Mouse (Mus musculus) MEL (cell line): ENCODE results near the gene Aven. TPM values are rescaled to one million over a fixed set of nuclear protein-coding genes. Genes with fewer than 3 reads are reported as not detected.

Source experiments
- DNase-seq: peaks from one replicate; pipeline ENCODE4 v3.0.0; 2011; ENCODE audit warnings: low read depth, low spot score
- H3K27ac ChIP-seq: 2 replicates; pipeline ENCODE4 v1.5.1; 2012; ENCODE audit warnings: low read depth, mild to moderate bottlenecking, control low read depth, low read length, moderate library complexity; ENCODE audit not compliant: control insufficient read depth
- H3K27me3 ChIP-seq, 2 experiments: fragments of 150-350 bp in 1 of 2; sonication (generic) in 1 of 2; 2 replicates each; pipeline ENCODE4 v1.6.1; 2012; ENCODE audit warnings: low read length in 2 of 2, mild to moderate bottlenecking in 2 of 2, improper control_type of control experiment in 1 of 2, moderate library complexity in 1 of 2; ENCODE audit not compliant: insufficient read depth in 2 of 2, control insufficient read depth in 1 of 2
- H3K36me3 ChIP-seq, 2 experiments: 2 replicates each; pipeline ENCODE4 v1.6.1; 2012 to 2014; ENCODE audit warnings: low read length in 2 of 2, improper control_type of control experiment in 1 of 2, inconsistent platforms in 1 of 2, mild to moderate bottlenecking in 1 of 2; ENCODE audit not compliant: insufficient read depth in 2 of 2, control insufficient read depth in 1 of 2
- H3K4me1 ChIP-seq, 2 experiments: fragments of 150-350 bp in 1 of 2; sonication (generic) in 1 of 2; 2 replicates each; pipeline ENCODE4 v1.6.1; 2012; ENCODE audit warnings: low read length in 2 of 2, improper control_type of control experiment in 1 of 2, mild to moderate bottlenecking in 1 of 2; ENCODE audit not compliant: insufficient read depth in 2 of 2, control insufficient read depth in 1 of 2
- H3K4me3 ChIP-seq, 2 experiments: fragments of 150-350 bp in 1 of 2; sonication (generic) in 1 of 2; 2 replicates each; pipeline ENCODE4 v1.5.1; 2012; ENCODE audit warnings: low read depth in 2 of 2, low read length in 2 of 2, mild to moderate bottlenecking in 2 of 2, moderate library complexity in 2 of 2, control low read depth in 1 of 2, improper control_type of control experiment in 1 of 2; ENCODE audit not compliant: control insufficient read depth in 1 of 2, insufficient read depth in 1 of 2
- H3K79me2 ChIP-seq: 2 replicates; pipeline ENCODE4 v1.6.1; 2012; ENCODE audit warnings: mild to moderate bottlenecking, low read length, moderate library complexity; ENCODE audit not compliant: control insufficient read depth, poor library complexity, insufficient read depth
- H3K9ac ChIP-seq: 2 replicates; pipeline ENCODE4 v1.6.1; 2012; ENCODE audit warnings: low read depth, mild to moderate bottlenecking, control low read depth, low read length, moderate library complexity; ENCODE audit not compliant: control insufficient read depth, poor library complexity, severe bottlenecking
- H3K9me3 ChIP-seq: fragments of 150-350 bp; sonication (generic); replicated peaks from 2 replicates; pipeline ENCODE4 v1.6.1; 2012; ENCODE audit warnings: mild to moderate bottlenecking, low read length, improper control_type of control experiment, moderate library complexity; ENCODE audit not compliant: insufficient read depth
- BHLHE40 ChIP-seq: IDR thresholded peaks from 2 replicates; pipeline ENCODE4 v1.6.1; 2012; ENCODE audit warnings: low read depth, mild to moderate bottlenecking, inconsistent platforms, low read length, improper control_type of control experiment, borderline replicate concordance
- CHD2 ChIP-seq: IDR thresholded peaks from 2 replicates; pipeline ENCODE4 v1.6.1; 2011; ENCODE audit warnings: low read length, improper control_type of control experiment
- CTCF ChIP-seq, 3 experiments: IDR thresholded peaks in 2 of 3; conservative IDR thresholded peaks in 1 of 3; 2 replicates each; pipeline ENCODE4 v1.5.1; 2011 to 2012; ENCODE audit warnings: low read length in 3 of 3, low read depth in 2 of 3, mild to moderate bottlenecking in 2 of 3, improper control_type of control experiment in 1 of 3, inconsistent platforms in 1 of 3, mixed read lengths in 1 of 3, moderate library complexity in 1 of 3; ENCODE audit not compliant: control insufficient read depth in 1 of 3, insufficient read depth in 1 of 3, poor library complexity in 1 of 3, severe bottlenecking in 1 of 3
- E2F4 ChIP-seq: IDR thresholded peaks from 2 replicates; pipeline ENCODE4 v1.6.1; 2011; ENCODE audit warnings: low read depth, low read length, improper control_type of control experiment, borderline replicate concordance
- ELF1 ChIP-seq: IDR thresholded peaks from 2 replicates; pipeline ENCODE4 v1.6.1; 2014; ENCODE audit warnings: low read depth, mild to moderate bottlenecking, inconsistent platforms, low read length, improper control_type of control experiment, moderate library complexity
- EP300 ChIP-seq, 2 experiments: IDR thresholded peaks; 2 replicates each; pipeline ENCODE4 v1.6.1; 2011; ENCODE audit warnings: improper control_type of control experiment in 2 of 2, low read length in 2 of 2, low read depth in 1 of 2, mild to moderate bottlenecking in 1 of 2
- ETS1 ChIP-seq: IDR thresholded peaks from 2 replicates; pipeline ENCODE4 v1.6.1; 2012; ENCODE audit warnings: low read depth, mild to moderate bottlenecking, inconsistent platforms, low read length, improper control_type of control experiment, moderate library complexity
- GABPA ChIP-seq: IDR thresholded peaks from 2 replicates; pipeline ENCODE4 v1.6.1; 2012; ENCODE audit warnings: low read depth, mild to moderate bottlenecking, inconsistent platforms, low read length, improper control_type of control experiment, moderate library complexity
- GATA1 ChIP-seq: IDR thresholded peaks from 2 replicates; pipeline ENCODE4 v1.6.1; 2011; ENCODE audit warnings: low read depth, low read length, improper control_type of control experiment
- HCFC1 ChIP-seq: IDR thresholded peaks from 2 replicates; pipeline ENCODE4 v1.6.1; 2012; ENCODE audit warnings: low read depth, mild to moderate bottlenecking, inconsistent platforms, low read length, improper control_type of control experiment, moderate library complexity
- KAT2A ChIP-seq: conservative IDR thresholded peaks from 2 replicates; pipeline ENCODE4 v1.6.1; 2012; ENCODE audit warnings: low read depth, low read length, improper control_type of control experiment, inconsistent platforms
- MAFK ChIP-seq: IDR thresholded peaks from 2 replicates; pipeline ENCODE4 v1.6.1; 2011; ENCODE audit warnings: low read depth, mild to moderate bottlenecking, low read length, improper control_type of control experiment, borderline replicate concordance
- MAX ChIP-seq: IDR thresholded peaks from 2 replicates; pipeline ENCODE4 v1.6.1; 2011; ENCODE audit warnings: low read length, improper control_type of control experiment
- MAZ ChIP-seq: IDR thresholded peaks from 2 replicates; pipeline ENCODE4 v1.6.1; 2012; ENCODE audit warnings: low read depth, mild to moderate bottlenecking, inconsistent platforms, low read length, improper control_type of control experiment
- MYB ChIP-seq: IDR thresholded peaks from 2 replicates; pipeline ENCODE4 v1.6.1; 2011; ENCODE audit warnings: mild to moderate bottlenecking, low read depth, low read length, improper control_type of control experiment
- NRF1 ChIP-seq: IDR thresholded peaks from 2 replicates; pipeline ENCODE4 v1.6.1; 2014; ENCODE audit warnings: low read depth, mild to moderate bottlenecking, inconsistent platforms, low read length, improper control_type of control experiment, moderate library complexity; ENCODE audit not compliant: poor library complexity, insufficient read depth, severe bottlenecking
- POLR2AphosphoS2 ChIP-seq: IDR thresholded peaks from 2 replicates; pipeline ENCODE4 v1.6.1; 2011; ENCODE audit warnings: low read length, improper control_type of control experiment
- POLR2AphosphoS5 ChIP-seq: IDR thresholded peaks from 2 replicates; pipeline ENCODE4 v1.6.1; 2012; ENCODE audit warnings: low read depth, borderline replicate concordance, mild to moderate bottlenecking, inconsistent platforms, low read length, moderate library complexity, mixed read lengths
- RCOR1 ChIP-seq: IDR thresholded peaks from 2 replicates; pipeline ENCODE4 v1.6.1; 2012; ENCODE audit warnings: low read depth, mild to moderate bottlenecking, inconsistent platforms, low read length, improper control_type of control experiment
- SMC3 ChIP-seq: IDR thresholded peaks from 2 replicates; pipeline ENCODE4 v1.6.1; 2011; ENCODE audit warnings: low read depth, low read length, improper control_type of control experiment
- TAL1 ChIP-seq: IDR thresholded peaks from 2 replicates; pipeline ENCODE4 v1.6.1; 2012; ENCODE audit warnings: mild to moderate bottlenecking, inconsistent platforms, low read length, moderate library complexity, mixed read lengths
- TCF12 ChIP-seq: IDR thresholded peaks from 2 replicates; pipeline ENCODE4 v1.6.1; 2014; ENCODE audit warnings: low read depth, mild to moderate bottlenecking, inconsistent platforms, low read length, improper control_type of control experiment, moderate library complexity
- UBTF ChIP-seq: IDR thresholded peaks from 2 replicates; pipeline ENCODE4 v1.6.1; 2012; ENCODE audit warnings: low read depth, mild to moderate bottlenecking, inconsistent platforms, low read length, improper control_type of control experiment, moderate library complexity, borderline replicate concordance; ENCODE audit not compliant: insufficient read depth
- USF1 ChIP-seq: IDR thresholded peaks from 2 replicates; pipeline ENCODE4 v1.6.1; 2014; ENCODE audit warnings: low read depth, mild to moderate bottlenecking, inconsistent platforms, low read length, improper control_type of control experiment, moderate library complexity
- ZC3H11A ChIP-seq: IDR thresholded peaks from 2 replicates; pipeline ENCODE4 v1.6.1; 2012; ENCODE audit warnings: low read depth, mild to moderate bottlenecking, inconsistent platforms, low read length, improper control_type of control experiment
- ZNF384 ChIP-seq: IDR thresholded peaks from 2 replicates; pipeline ENCODE4 v1.6.1; 2012; ENCODE audit warnings: low read depth, mild to moderate bottlenecking, inconsistent platforms, low read length, improper control_type of control experiment
- polyA plus RNA-seq, 2 experiments: library from polyadenylated mRNA; stranded (reverse) in 1 of 2; unstranded in 1 of 2; fragments of >175 nt in 1 of 2; fragments of >200 nt in 1 of 2; gene quantifications; 2 replicates each; pipeline versions ENCODE4 v1.2.1 to v1.2.4; 2012; ENCODE audit warnings: low replicate concordance in 2 of 2, low read depth in 1 of 2; ENCODE audit not compliant: insufficient read length in 2 of 2, insufficient read depth in 1 of 2, missing spikeins in 1 of 2
- total RNA-seq: library from RNA; depleted of rRNA; stranded (reverse); fragments of 300-350 nt; gene quantifications from 2 replicates; pipeline ENCODE4 v1.2.3, GENCODE M21; 2012

Gene Aven
- total and polyA plus RNA-seq, 3 experiments = 33.4 to 72.8 (median 50.3) TPM

DNA sequence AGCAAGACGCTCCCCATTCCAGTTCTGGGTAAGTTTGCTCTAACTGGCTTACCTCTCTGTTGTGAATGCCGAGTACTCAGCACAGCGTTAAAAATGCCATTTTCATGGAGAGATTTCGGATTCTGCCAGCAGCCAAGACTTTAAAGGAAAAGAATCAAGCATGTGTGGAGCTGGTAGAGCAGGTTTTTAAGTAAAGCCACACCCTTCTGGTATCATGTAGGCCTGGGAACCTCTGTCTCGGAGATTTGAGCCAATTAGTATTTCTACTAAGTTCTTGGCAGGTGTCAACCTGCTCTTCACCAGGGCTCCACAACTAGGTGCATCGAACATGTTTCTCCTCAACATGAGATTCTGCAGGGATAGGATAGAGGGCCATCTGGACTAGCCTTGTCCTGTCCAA lies 16.2 kb upstream of the Aven start:
- no peak for DNase-seq
- H3K4me1 ChIP-seq = no peaks in the 10 kb centered on the region
- H3K4me3 ChIP-seq = no peak overlapping the region
- TF ChIP-seq RCOR1 (no peak), HCFC1 (no peak)
- H3K9ac ChIP-seq = no peak overlapping the region
- H3K36me3 ChIP-seq = no peaks in the 10 kb centered on the region
- no peaks in the 10 kb centered on the region for H3K9me3 ChIP-seq
- no peaks in the 10 kb centered on the region for H3K79me2 ChIP-seq
- no peaks in the 10 kb centered on the region; a peak in 1 of 4 replicates for H3K27me3 ChIP-seq
- H3K27ac ChIP-seq = no peak overlapping the region

DNA sequence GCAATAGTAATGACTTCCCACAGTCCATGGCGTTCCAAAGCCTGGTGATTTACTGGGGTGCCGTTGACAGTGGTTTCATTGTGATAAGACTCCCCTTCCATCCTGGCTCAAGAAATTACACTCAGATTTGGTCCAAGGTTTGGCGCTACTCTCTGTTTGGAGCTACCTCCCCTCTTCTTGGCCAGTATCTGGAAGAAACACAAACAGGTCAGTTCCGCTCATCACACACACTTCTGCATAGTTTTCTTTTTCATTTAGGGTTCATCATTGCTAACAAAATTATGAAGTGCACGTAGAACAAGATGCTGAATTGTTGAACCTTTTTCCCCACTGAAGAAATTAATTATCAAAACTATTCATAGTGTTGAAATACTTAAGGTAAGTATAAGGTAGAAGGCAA lies 12.1 kb upstream of the Aven start, which contains the start of gene Chrm5:
TSS of gene Chrm5 (minus strand) at position 101 of the 400 bp plus-strand sequence.
- Histone ChIP-seq H3K27me3 (peaks cover 0 to 1% of the 10 kb centered on the region in 2 experiments; a peak in 1 of 4 replicates), H3K9ac (no peak within 1 kb of the TSS), H3K9me3 (no peaks in the 10 kb centered on the region), H3K27ac (no peak within 1 kb of the TSS), H3K4me3 (no peak within 1 kb of the TSS), H3K36me3 (no peaks in the 10 kb centered on the region), H3K79me2 (no peaks in the 10 kb centered on the region), H3K4me1 (no peaks in the 10 kb centered on the region)
- no peak for TF ChIP-seq TAL1
- no peak for DNase-seq

DNA sequence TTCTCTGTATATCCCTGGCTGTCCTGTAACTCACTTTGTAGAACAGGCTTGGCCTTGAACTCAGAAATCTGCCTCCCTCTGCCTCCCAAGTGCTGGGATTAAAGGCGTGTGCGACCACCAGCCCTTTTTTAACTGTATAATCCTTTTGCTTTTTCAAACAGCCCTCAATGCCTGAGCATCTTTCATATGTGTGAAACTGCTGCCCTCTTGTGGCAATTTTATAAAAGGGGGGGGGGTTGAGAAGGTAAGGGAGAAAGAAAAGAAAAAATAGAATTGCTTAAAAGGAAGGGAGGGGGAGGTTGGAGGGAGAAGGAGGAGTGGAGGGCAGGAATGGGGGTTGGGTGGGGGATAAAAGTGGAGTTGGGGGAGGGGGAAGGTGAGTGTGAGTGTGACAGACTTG lies 11.2 kb upstream of the Aven start:
- Histone ChIP-seq H3K4me1 (no peaks in the 10 kb centered on the region), H3K9ac (no peak overlapping the region), H3K36me3 (no peaks in the 10 kb centered on the region), H3K79me2 (no peaks in the 10 kb centered on the region), H3K27ac (no peak overlapping the region), H3K27me3 (peaks cover 1 to 5% of the 10 kb centered on the region in 2 experiments; a peak in 2 of 4 replicates), H3K9me3 (no peaks in the 10 kb centered on the region), H3K4me3 (no peak overlapping the region)
- DNase-seq = peak; percentile 78
- TF ChIP-seq ZC3H11A (peak; percentile 95), ELF1 (no peak), POLR2AphosphoS5 (no peak), MAFK (no peak), ETS1 (no peak), EP300 (IDR thresholded peaks at IDR 0.05; ENCODE audit: low read depth in 1 of 2, low read length in 2 of 2) (no peak), UBTF (no peak), RCOR1 (no peak), GATA1 (no peak), CHD2 (no peak), POLR2AphosphoS2 (no peak), SMC3 (peak; percentile 90), E2F4 (no peak), TAL1 (no peak), GABPA (no peak), USF1 (no peak), TCF12 (no peak), KAT2A (no peak), NRF1 (no peak), MAX (no peak), MYB (no peak), MAZ (peak; percentile 98), CTCF (IDR thresholded peaks at IDR 0.05 in 2 of 3, conservative IDR thresholded peaks at IDR 0.05 in 1 of 3; ENCODE audit: control insufficient read depth in 1 of 3, insufficient read depth in 1 of 3, low read depth in 2 of 3, low read length in 3 of 3, poor library complexity in 1 of 3, severe bottlenecking in 1 of 3) (peak; percentile 33 to 85 (median 44); a peak in 5 of 6 replicates), BHLHE40 (0 out of 2 replicates have a peak, but pooled peaks have one; percentile 16), ZNF384 (peak; percentile 75)
